Mouse (Mus musculus): ENCODE measurements at regions not wholly inside any gene's neighbourhood (a gene's known extent, or its start where the extent isn't known, plus 50 kb on each side); places are given as distances from the start of the nearest gene placed in this dataset.
A peak's percentile ranks its signal among the peaks of the same experiment; 100 is the strongest.

GRCm38 (mm10) chr11:43370025-43370424 lies 56.0 kb downstream of the Pttg1 start:
- Histone ChIP-seq H3K27ac (replicated peaks; ENCODE audit: low read depth, low read length) (no peak overlapping the region), H3K4me2 (ENCODE audit: low read length) (no peak overlapping the region), H3K4me3 (replicated peaks; ENCODE audit: low read depth, low read length) (no peak overlapping the region), H3K4me1 (ENCODE audit: control insufficient read depth, insufficient read depth, low read length) (no peaks in the 10 kb centered on the region), H3K27me3 (ENCODE audit: control insufficient read depth, insufficient read depth, low read length) (no peaks in the 10 kb centered on the region), H3K9me3 (ENCODE audit: control insufficient read depth, low read length) (no peaks in the 10 kb centered on the region), H3K9ac (replicated peaks; ENCODE audit: low read length) (no peak overlapping the region), H3K36me3 (ENCODE audit: control insufficient read depth, insufficient read depth, low read length) (no peaks in the 10 kb centered on the region)
- WGBS, result 90% methylated on average over 3 of the region's 3 CpGs
- DNase-seq (no peak), ATAC-seq (ENCODE audit: low FRiP score, low TSS enrichment) (no peak)

GRCm38 (mm10) chr11:43368346-43368745 lies 57.7 kb downstream of the Pttg1 start:
- no peak overlapping the region for H3K4me2 ChIP-seq (ENCODE audit: low read length)
- H3K4me1 ChIP-seq (ENCODE audit: control insufficient read depth, insufficient read depth, low read length), result no peaks in the 10 kb centered on the region
- no peak for DNase-seq
- no peak overlapping the region for H3K4me3 ChIP-seq (replicated peaks; ENCODE audit: low read depth, low read length)
- no peaks in the 10 kb centered on the region for H3K9me3 ChIP-seq (ENCODE audit: control insufficient read depth, low read length)
- H3K27me3 ChIP-seq (ENCODE audit: control insufficient read depth, insufficient read depth, low read length), result no peaks in the 10 kb centered on the region
- no peak for ATAC-seq (ENCODE audit: low FRiP score, low TSS enrichment)
- H3K9ac ChIP-seq (replicated peaks; ENCODE audit: low read length), result no peak overlapping the region
- no peak overlapping the region for H3K27ac ChIP-seq (replicated peaks; ENCODE audit: low read depth, low read length)
- 87% methylated on average over 1 of the region's 1 CpGs for WGBS
- no peaks in the 10 kb centered on the region for H3K36me3 ChIP-seq (ENCODE audit: control insufficient read depth, insufficient read depth, low read length)

- DNase-seq (no peak), ATAC-seq (ENCODE audit: low FRiP score, low TSS enrichment) (no peak)
- Histone ChIP-seq H3K36me3 (ENCODE audit: control insufficient read depth, insufficient read depth, low read length) (no peaks in the 10 kb centered on the region), H3K4me1 (ENCODE audit: control insufficient read depth, insufficient read depth, low read length) (no peaks in the 10 kb centered on the region), H3K27ac (replicated peaks; ENCODE audit: low read depth, low read length) (no peak overlapping the region), H3K4me3 (replicated peaks; ENCODE audit: low read depth, low read length) (no peak overlapping the region), H3K27me3 (ENCODE audit: control insufficient read depth, insufficient read depth, low read length) (no peaks in the 10 kb centered on the region), H3K4me2 (ENCODE audit: low read length) (no peak overlapping the region), H3K9me3 (ENCODE audit: control insufficient read depth, low read length) (no peaks in the 10 kb centered on the region), H3K9ac (replicated peaks; ENCODE audit: low read length) (no peak overlapping the region)
- 76% methylated on average over 13 of the region's 13 CpGs for WGBS
These were observed 64.2 kb downstream of the Pttg1 start for GRCm38 (mm10) chr11:43361858-43362257.

- Histone ChIP-seq H3K4me3 (replicated peaks; ENCODE audit: low read depth, low read length) (no peak overlapping the region), H3K9ac (replicated peaks; ENCODE audit: low read length) (no peak overlapping the region), H3K27me3 (ENCODE audit: control insufficient read depth, insufficient read depth, low read length) (no peaks in the 10 kb centered on the region), H3K4me1 (ENCODE audit: control insufficient read depth, insufficient read depth, low read length) (no peaks in the 10 kb centered on the region), H3K27ac (replicated peaks; ENCODE audit: low read depth, low read length) (no peak overlapping the region), H3K36me3 (ENCODE audit: control insufficient read depth, insufficient read depth, low read length) (no peaks in the 10 kb centered on the region), H3K4me2 (ENCODE audit: low read length) (no peak overlapping the region), H3K9me3 (ENCODE audit: control insufficient read depth, low read length) (no peaks in the 10 kb centered on the region)
- WGBS, result 82% methylated on average over 13 of the region's 13 CpGs
- ATAC-seq (ENCODE audit: low FRiP score, low TSS enrichment) (no peak), DNase-seq (no peak)
These were observed 67.4 kb downstream of the Pttg1 start for GRCm38 (mm10) chr11:43358390-43359291.

- WGBS, result 66% methylated on average over 4 of the region's 4 CpGs
- no peak overlapping the region for H3K4me2 ChIP-seq (ENCODE audit: low read length)
- H3K4me3 ChIP-seq (replicated peaks; ENCODE audit: low read depth, low read length), result no peak overlapping the region
- peaks cover 15% of the 10 kb centered on the region for H3K4me1 ChIP-seq (ENCODE audit: control insufficient read depth, insufficient read depth, low read length)
- no peak for ATAC-seq (ENCODE audit: low FRiP score, low TSS enrichment)
- H3K9me3 ChIP-seq (ENCODE audit: control insufficient read depth, low read length), result no peaks in the 10 kb centered on the region
- no peaks in the 10 kb centered on the region for H3K27me3 ChIP-seq (ENCODE audit: control insufficient read depth, insufficient read depth, low read length)
- H3K36me3 ChIP-seq (ENCODE audit: control insufficient read depth, insufficient read depth, low read length), result no peaks in the 10 kb centered on the region
- H3K9ac ChIP-seq (replicated peaks; ENCODE audit: low read length), result no peak overlapping the region
- no peak for DNase-seq
- H3K27ac ChIP-seq (replicated peaks; ENCODE audit: low read depth, low read length), result no peak overlapping the region
These were observed 72.4 kb downstream of the Pttg1 start for GRCm38 (mm10) chr11:43353602-43354001.

- no peak for DNase-seq
- no peak overlapping the region for H3K27ac ChIP-seq (replicated peaks; ENCODE audit: low read depth, low read length)
- no peaks in the 10 kb centered on the region for H3K27me3 ChIP-seq (ENCODE audit: control insufficient read depth, insufficient read depth, low read length)
- 92% methylated on average over 1 of the region's 1 CpGs for WGBS
- no peaks in the 10 kb centered on the region for H3K36me3 ChIP-seq (ENCODE audit: control insufficient read depth, insufficient read depth, low read length)
- no peak overlapping the region for H3K4me2 ChIP-seq (ENCODE audit: low read length)
- no peak overlapping the region for H3K9ac ChIP-seq (replicated peaks; ENCODE audit: low read length)
- ATAC-seq (ENCODE audit: low FRiP score, low TSS enrichment), result no peak
- H3K4me3 ChIP-seq (replicated peaks; ENCODE audit: low read depth, low read length), result no peak overlapping the region
- peaks cover 15% of the 10 kb centered on the region for H3K4me1 ChIP-seq (ENCODE audit: control insufficient read depth, insufficient read depth, low read length)
- no peaks in the 10 kb centered on the region for H3K9me3 ChIP-seq (ENCODE audit: control insufficient read depth, low read length)
These were observed 73.0 kb downstream of the Pttg1 start for GRCm38 (mm10) chr11:43353030-43353429.

- ATAC-seq (ENCODE audit: low FRiP score, low TSS enrichment), result no peak
- Histone ChIP-seq H3K4me3 (replicated peaks; ENCODE audit: low read depth, low read length) (no peak overlapping the region), H3K27ac (replicated peaks; ENCODE audit: low read depth, low read length) (no peak overlapping the region), H3K27me3 (ENCODE audit: control insufficient read depth, insufficient read depth, low read length) (no peaks in the 10 kb centered on the region), H3K9me3 (ENCODE audit: control insufficient read depth, low read length) (no peaks in the 10 kb centered on the region), H3K9ac (replicated peaks; ENCODE audit: low read length) (no peak overlapping the region), H3K4me2 (ENCODE audit: low read length) (no peak overlapping the region), H3K4me1 (ENCODE audit: control insufficient read depth, insufficient read depth, low read length) (peaks cover 15% of the 10 kb centered on the region), H3K36me3 (ENCODE audit: control insufficient read depth, insufficient read depth, low read length) (no peaks in the 10 kb centered on the region)
- peak; percentile 27 for DNase-seq
- WGBS, result 57% methylated on average over 2 of the region's 2 CpGs
These were observed 74.2 kb downstream of the Pttg1 start for GRCm38 (mm10) chr11:43351818-43352217.

- no peaks in the 10 kb centered on the region for H3K27me3 ChIP-seq (ENCODE audit: control insufficient read depth, insufficient read depth, low read length)
- no peak for DNase-seq
- no peak overlapping the region for H3K9ac ChIP-seq (replicated peaks; ENCODE audit: low read length)
- H3K4me3 ChIP-seq (replicated peaks; ENCODE audit: low read depth, low read length), result no peak overlapping the region
- peaks cover 15% of the 10 kb centered on the region for H3K4me1 ChIP-seq (ENCODE audit: control insufficient read depth, insufficient read depth, low read length)
- no peak for ATAC-seq (ENCODE audit: low FRiP score, low TSS enrichment)
- H3K9me3 ChIP-seq (ENCODE audit: control insufficient read depth, low read length), result no peaks in the 10 kb centered on the region
- no peak overlapping the region for H3K27ac ChIP-seq (replicated peaks; ENCODE audit: low read depth, low read length)
- H3K4me2 ChIP-seq (ENCODE audit: low read length), result no peak overlapping the region
- H3K36me3 ChIP-seq (ENCODE audit: control insufficient read depth, insufficient read depth, low read length), result no peaks in the 10 kb centered on the region
- 97% methylated on average over 2 of the region's 2 CpGs for WGBS
These were observed 74.7 kb downstream of the Pttg1 start for GRCm38 (mm10) chr11:43351348-43351747.

- Histone ChIP-seq H3K27me3 (ENCODE audit: control insufficient read depth, insufficient read depth, low read length) (no peaks in the 10 kb centered on the region), H3K4me1 (ENCODE audit: control insufficient read depth, insufficient read depth, low read length) (peaks cover 17% of the 10 kb centered on the region), H3K36me3 (ENCODE audit: control insufficient read depth, insufficient read depth, low read length) (no peaks in the 10 kb centered on the region), H3K4me2 (ENCODE audit: low read length) (no peak overlapping the region), H3K27ac (replicated peaks; ENCODE audit: low read depth, low read length) (no peak overlapping the region), H3K4me3 (replicated peaks; ENCODE audit: low read depth, low read length) (no peak overlapping the region), H3K9ac (replicated peaks; ENCODE audit: low read length) (no peak overlapping the region), H3K9me3 (ENCODE audit: control insufficient read depth, low read length) (no peaks in the 10 kb centered on the region)
- 21% methylated on average over 3 of the region's 3 CpGs for WGBS
- ATAC-seq (ENCODE audit: low FRiP score, low TSS enrichment) (no peak), DNase-seq (peak; percentile 78)
These were observed 75.8 kb downstream of the Pttg1 start for GRCm38 (mm10) chr11:43350242-43350641.

Data from midbrain, embryonic 14.5 days (tissue).